Mouse (Mus musculus) forebrain, embryonic 16.5 days (tissue): ENCODE measurements around the gene Tsnaxip1. TPM values are rescaled to one million over a fixed set of nuclear protein-coding genes. Genes with fewer than 3 reads are reported as not detected.

Experiments used
- ATAC-seq: fragments of 200-750 bp; cut with Nextera tagmentation; 2 replicates; pipeline ENCODE4 v1.8.0; 2017; ENCODE audit warnings: mild to moderate bottlenecking, moderate library complexity
- H3K27ac ChIP-seq: fragments of 300-500 bp; sonication (generic); 2 replicates; pipeline ENCODE4 v1.5.1; 2014; ENCODE audit warnings: low read length, control low read depth
- H3K27me3 ChIP-seq: fragments of 300-500 bp; sonication (generic); replicated peaks from 2 replicates; pipeline ENCODE4 v1.6.1; 2014; ENCODE audit warnings: low read length; ENCODE audit not compliant: control insufficient read depth, insufficient read depth
- H3K36me3 ChIP-seq: fragments of 300-500 bp; sonication (generic); 2 replicates; pipeline ENCODE4 v1.6.1; 2014; ENCODE audit not compliant: control insufficient read depth, insufficient read depth
- H3K4me1 ChIP-seq: fragments of 300-500 bp; sonication (generic); replicated peaks from 2 replicates; pipeline ENCODE4 v1.6.1; 2014; ENCODE audit warnings: low read length; ENCODE audit not compliant: control insufficient read depth, insufficient read depth
- H3K4me2 ChIP-seq: fragments of 300-500 bp; sonication (generic); 2 replicates; pipeline ENCODE4 v1.6.1; 2014; ENCODE audit warnings: mild to moderate bottlenecking, low read length, control low read depth
- H3K4me3 ChIP-seq: fragments of 300-500 bp; sonication (generic); replicated peaks from 2 replicates; pipeline ENCODE4 v1.5.1; 2014; ENCODE audit warnings: mild to moderate bottlenecking, low read length, control low read depth
- H3K9ac ChIP-seq: fragments of 300-500 bp; sonication (generic); replicated peaks from 2 replicates; pipeline ENCODE4 v1.6.1; 2014; ENCODE audit warnings: low read depth, low read length, control low read depth
- H3K9me3 ChIP-seq: fragments of 300-500 bp; sonication (generic); 2 replicates; pipeline ENCODE4 v1.6.1; 2016; ENCODE audit warnings: low read length; ENCODE audit not compliant: control insufficient read depth
- WGBS: fragments of 180-500 bp; shearing (Covaris S2); extraction: QIAGEN DNeasy Blood & Tissue Kit; methylation state at CpG from one replicate; pipeline ENCODE4 v1.1.7; 2014; 5-methylcytosine and 5-hydroxymethylcytosine counted together
- polyA plus RNA-seq: library from polyadenylated mRNA; unstranded; fragments of >200 nt; fragmentation: Nextera tagmentation; extraction: Ambion mirVana; gene quantifications from 2 replicates; pipeline ENCODE4 v1.2.1, GENCODE M21; 2015

The Tsnaxip1 gene
- 0.67 and 0.93 TPM in 2 replicates for polyA plus RNA-seq

DNA sequence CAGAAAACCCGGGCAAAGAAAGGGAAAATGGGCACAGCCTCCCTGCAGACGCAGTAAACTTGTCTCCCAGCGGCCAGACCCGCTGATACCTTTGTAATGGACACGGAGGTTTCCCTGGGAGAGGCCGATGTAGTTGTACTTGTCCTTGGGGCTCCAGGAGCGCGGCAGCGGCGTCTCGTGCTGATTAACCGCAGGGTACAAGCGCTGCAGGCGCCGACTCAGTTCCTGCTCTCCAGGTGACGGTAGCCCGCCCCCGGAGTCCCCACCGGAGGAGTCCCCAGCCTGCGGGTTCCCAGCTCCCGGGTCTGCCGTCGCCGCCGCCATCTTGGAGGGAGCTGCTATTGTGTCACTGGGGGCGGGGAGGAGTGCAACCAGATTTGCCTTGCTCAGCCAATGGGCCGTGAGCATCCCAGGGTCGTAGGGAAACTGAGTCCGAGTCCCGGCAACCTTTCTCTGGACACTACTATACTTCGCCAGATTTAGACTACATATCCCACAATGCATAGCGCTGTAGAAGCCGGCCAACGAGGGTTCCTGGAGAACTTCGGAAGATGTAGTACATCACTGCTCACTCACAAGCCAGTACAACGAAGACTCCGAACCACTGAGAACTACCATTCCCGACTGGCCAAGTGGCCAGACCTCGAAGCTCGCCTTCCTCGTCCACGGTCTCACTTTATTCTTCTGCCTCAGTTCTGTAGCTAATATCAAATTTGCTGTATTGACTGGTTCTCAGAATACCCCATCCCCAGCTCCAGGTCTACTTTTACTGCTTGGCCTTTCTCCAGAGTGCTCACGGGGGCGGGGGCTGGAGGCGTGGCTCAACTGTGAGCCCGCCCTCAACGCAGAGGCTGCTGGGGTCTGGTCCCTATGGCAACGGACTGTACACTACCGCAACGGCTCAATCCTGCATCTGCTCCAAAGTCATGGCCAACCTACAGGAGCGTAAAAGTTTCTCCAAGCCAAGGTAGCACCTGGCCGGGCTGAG, at the start of gene Tsnaxip1, which contains the start of gene Ranbp10:
Tsnaxip1 (plus strand) TSS at position 871 of the 988 bp plus-strand sequence.
Ranbp10 (minus strand) TSS at position 490 of the 988 bp plus-strand sequence.
- Histone ChIP-seq H3K4me2 (peak within 1 kb of the TSS; percentile 75), H3K4me3 (peak within 1 kb of the TSS; percentile 99), H3K36me3 (peaks cover 3% of the 10 kb centered on the region; the same call in 1 of the 2 replicates), H3K27me3 (no peaks in the 10 kb centered on the region), H3K4me1 (peaks cover 22% of the 10 kb centered on the region), H3K9ac (peak within 1 kb of the TSS; percentile 94), H3K9me3 (no peaks in the 10 kb centered on the region), H3K27ac (peak within 1 kb of the TSS; percentile 75)
- peak; percentile 97 for ATAC-seq
- WGBS, result under 1% methylated on average over 52 of the region's 52 CpGs

GRCm38 (mm10) chr8:105777833-105778232, 49.7 kb upstream of the Tsnaxip1 start:
- Histone ChIP-seq H3K4me1 (no peaks in the 10 kb centered on the region), H3K27me3 (no peaks in the 10 kb centered on the region), H3K4me3 (no peak overlapping the region), H3K27ac (no peak overlapping the region), H3K36me3 (peaks cover 31% of the 10 kb centered on the region), H3K4me2 (no peak overlapping the region), H3K9me3 (no peaks in the 10 kb centered on the region), H3K9ac (no peak overlapping the region)
- 91% methylated on average over 2 of the region's 2 CpGs for WGBS
- no peak for ATAC-seq

DNA sequence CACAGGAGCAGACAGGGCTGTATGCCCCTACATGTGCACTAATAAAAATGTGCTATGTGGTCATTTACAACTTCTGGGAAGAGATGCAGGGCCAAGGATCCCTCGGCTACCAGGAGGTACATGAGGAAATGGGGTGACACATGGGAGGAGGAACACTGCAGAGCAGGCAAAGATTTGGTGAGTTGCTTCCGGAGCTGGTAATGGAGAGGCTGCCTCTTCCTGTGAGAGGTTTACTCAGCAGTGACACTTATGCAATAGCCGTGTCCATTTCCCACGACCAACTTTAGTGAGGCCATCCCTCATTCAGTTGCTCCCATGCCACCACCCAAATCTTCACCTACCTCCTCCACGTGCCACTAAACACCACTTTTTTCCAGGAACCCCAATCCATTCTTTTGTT, 47.2 kb upstream of the Tsnaxip1 start:
- H3K4me1 ChIP-seq, result no peaks in the 10 kb centered on the region
- no peaks in the 10 kb centered on the region for H3K9me3 ChIP-seq
- no peak for ATAC-seq
- H3K4me2 ChIP-seq, result no peak overlapping the region
- no peak overlapping the region for H3K27ac ChIP-seq
- no peaks in the 10 kb centered on the region for H3K27me3 ChIP-seq
- no peak overlapping the region for H3K9ac ChIP-seq
- H3K36me3 ChIP-seq, result peaks cover 26% of the 10 kb centered on the region; the same call in 1 of the 2 replicates
- H3K4me3 ChIP-seq, result no peak overlapping the region
- WGBS, result 93% methylated on average over 5 of the region's 5 CpGs

DNA sequence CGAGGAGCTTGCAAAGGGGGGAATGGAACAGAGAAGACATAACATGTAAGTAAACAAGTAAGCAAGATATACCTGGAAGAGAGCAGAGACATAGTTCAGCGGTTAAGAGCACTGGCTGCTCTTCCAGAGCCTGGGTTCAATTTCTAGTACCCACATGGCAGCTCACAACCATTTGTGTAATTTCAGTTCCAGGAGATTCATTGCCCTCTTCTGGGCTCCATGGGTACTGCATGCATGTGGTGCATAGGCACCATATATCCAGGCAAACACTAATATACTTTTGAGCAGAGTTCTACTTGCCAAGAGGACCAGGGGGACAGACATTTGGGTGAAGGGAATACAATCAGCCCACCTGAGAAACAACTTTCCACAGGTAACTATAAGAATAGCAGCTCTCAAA, 39.3 kb upstream of the Tsnaxip1 start:
- H3K4me1 ChIP-seq, result no peaks in the 10 kb centered on the region; the same call in 1 of the 2 replicates
- H3K36me3 ChIP-seq, result peaks cover 13% of the 10 kb centered on the region
- no peak overlapping the region for H3K9ac ChIP-seq
- H3K27ac ChIP-seq, result no peak overlapping the region
- WGBS, result 92% methylated on average over 2 of the region's 2 CpGs
- H3K4me3 ChIP-seq, result no peak overlapping the region
- no peaks in the 10 kb centered on the region for H3K27me3 ChIP-seq
- H3K9me3 ChIP-seq, result no peaks in the 10 kb centered on the region
- no peak for ATAC-seq
- no peak overlapping the region for H3K4me2 ChIP-seq

DNA sequence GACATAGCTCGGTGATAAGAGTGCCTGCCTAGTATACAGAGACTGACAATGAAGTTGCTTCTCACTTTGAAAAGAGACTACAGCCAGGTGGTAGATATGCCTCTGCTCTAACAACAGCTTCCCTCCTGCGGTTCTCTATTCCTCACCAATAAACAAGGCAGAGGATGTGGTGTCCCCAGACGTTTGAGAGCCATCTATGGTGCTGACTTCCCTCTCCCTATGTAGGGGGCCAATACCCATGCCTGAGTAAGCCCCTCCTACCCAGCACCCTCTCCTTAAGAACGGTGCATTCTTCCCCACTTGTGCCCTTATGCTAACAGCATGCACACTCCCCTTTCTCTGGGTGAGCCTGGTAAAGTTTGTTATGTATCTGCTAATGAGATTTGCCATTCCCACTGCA, 38.6 kb upstream of the Tsnaxip1 start:
- ATAC-seq, result no peak
- 65% methylated on average over 4 of the region's 4 CpGs for WGBS
- no peaks in the 10 kb centered on the region; the same call in 1 of the 2 replicates for H3K4me1 ChIP-seq
- H3K9ac ChIP-seq, result no peak overlapping the region
- no peak overlapping the region for H3K4me3 ChIP-seq
- no peaks in the 10 kb centered on the region for H3K27me3 ChIP-seq
- H3K27ac ChIP-seq, result no peak overlapping the region
- no peak overlapping the region for H3K4me2 ChIP-seq
- H3K9me3 ChIP-seq, result no peaks in the 10 kb centered on the region
- H3K36me3 ChIP-seq, result peaks cover 13% of the 10 kb centered on the region

- Histone ChIP-seq H3K27me3 (no peaks in the 10 kb centered on the region), H3K4me1 (no peaks in the 10 kb centered on the region; the same call in 1 of the 2 replicates), H3K36me3 (peaks cover 11% of the 10 kb centered on the region), H3K27ac (no peak overlapping the region), H3K9me3 (no peaks in the 10 kb centered on the region), H3K4me2 (no peak overlapping the region), H3K9ac (no peak overlapping the region), H3K4me3 (no peak overlapping the region)
- no peak for ATAC-seq
Observed at GRCm38 (mm10) chr8:105789626-105790025, 37.9 kb upstream of the Tsnaxip1 start.

- H3K27ac ChIP-seq, result no peak overlapping the region
- H3K4me3 ChIP-seq, result no peak overlapping the region
- WGBS, result 96% methylated on average over 1 of the region's 1 CpGs
- H3K36me3 ChIP-seq, result no peaks in the 10 kb centered on the region
- H3K9me3 ChIP-seq, result no peaks in the 10 kb centered on the region
- no peaks in the 10 kb centered on the region; the same call in 1 of the 2 replicates for H3K4me1 ChIP-seq
- H3K27me3 ChIP-seq, result no peaks in the 10 kb centered on the region
- no peak overlapping the region for H3K9ac ChIP-seq
- no peak overlapping the region for H3K4me2 ChIP-seq
- no peak for ATAC-seq
Observed at GRCm38 (mm10) chr8:105793331-105793730, 34.2 kb upstream of the Tsnaxip1 start.

DNA sequence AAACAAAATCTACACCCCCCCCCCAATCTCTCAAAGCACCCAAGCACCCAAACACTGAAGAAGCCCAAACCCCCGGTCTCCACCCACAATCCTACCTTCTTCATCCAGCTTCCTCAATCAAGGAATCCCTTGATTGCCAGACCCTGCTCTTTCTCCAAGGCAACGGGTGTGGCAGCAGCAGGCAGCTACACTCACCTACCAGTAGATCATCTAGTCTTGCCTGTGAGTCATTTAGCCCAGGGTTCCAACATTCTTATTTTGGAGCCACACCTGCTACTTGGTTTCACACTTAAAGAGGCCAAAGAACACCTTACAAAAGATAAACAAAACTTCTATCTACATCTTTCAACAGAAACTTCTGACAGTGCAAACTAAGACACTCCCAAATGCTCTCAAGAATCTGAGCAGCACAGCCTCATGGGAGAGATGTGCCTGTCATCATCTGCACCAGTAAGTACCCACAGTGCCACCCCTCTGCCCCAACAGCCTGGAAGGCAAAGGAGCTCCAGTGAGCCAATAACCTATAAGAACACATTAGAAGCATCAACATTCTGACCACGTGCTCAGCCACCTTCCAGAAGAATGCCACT, 33.4 kb upstream of the Tsnaxip1 start:
- Histone ChIP-seq H3K4me2 (no peak overlapping the region), H3K4me1 (no peaks in the 10 kb centered on the region; the same call in 1 of the 2 replicates), H3K36me3 (no peaks in the 10 kb centered on the region), H3K27ac (no peak overlapping the region), H3K9ac (no peak overlapping the region), H3K9me3 (no peaks in the 10 kb centered on the region), H3K4me3 (no peak overlapping the region), H3K27me3 (no peaks in the 10 kb centered on the region)
- ATAC-seq, result no peak
- 90% methylated on average over 3 of the region's 3 CpGs for WGBS

DNA sequence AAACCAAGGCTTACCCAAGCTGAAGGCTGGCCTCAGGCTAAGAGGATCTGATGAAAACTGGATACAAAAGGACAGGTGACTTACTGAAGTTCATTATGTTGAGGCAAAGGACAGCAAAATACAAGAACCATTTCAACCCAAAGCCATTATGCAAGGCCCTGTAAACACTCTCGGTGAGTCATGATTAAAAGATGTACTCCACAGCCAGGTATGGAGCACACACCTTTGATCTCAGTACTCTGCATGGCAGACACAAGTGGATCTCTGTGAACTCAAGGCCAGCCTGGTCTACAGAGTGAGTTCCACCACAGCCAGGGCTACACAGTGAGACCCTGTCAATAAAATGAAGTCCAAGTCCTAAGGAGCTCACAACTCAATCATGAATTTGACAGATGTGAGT, 31.7 kb upstream of the Tsnaxip1 start:
- 93% methylated on average over 1 of the region's 1 CpGs for WGBS
- no peak for ATAC-seq
- no peak overlapping the region for H3K27ac ChIP-seq

More for the DNA sequence above, 31.7 kb upstream of the Tsnaxip1 start:
- Histone ChIP-seq H3K4me2 (no peak overlapping the region), H3K36me3 (no peaks in the 10 kb centered on the region), H3K4me1 (peaks cover 5% of the 10 kb centered on the region), H3K27me3 (no peaks in the 10 kb centered on the region), H3K9ac (no peak overlapping the region), H3K4me3 (no peak overlapping the region), H3K9me3 (no peaks in the 10 kb centered on the region)
